Mouse (Mus musculus) adrenal gland, postnatal 14 days (tissue): ENCODE results near the gene Lrif1. TPM values are rescaled to one million over a fixed set of nuclear protein-coding genes. Genes with fewer than 3 reads are reported as not detected.
A peak's percentile ranks its signal among the peaks of the same experiment; 100 is the strongest.
"Not testable (repeated sequence)": the region's sequence is repeated elsewhere in the genome, so short reads cannot be mapped to it uniquely, and the experiment has no call there.

Experiments
- DNase-seq: peaks from one replicate; pipeline ENCODE4 v3.0.0; 2021; ENCODE audit warnings: mixed read lengths
- long read RNA-seq, 2 experiments: library from polyadenylated mRNA; stranded (forward); transcript quantifications; one replicate each; pipeline ENCODE4 v2.0.0; 2021
- total RNA-seq: library from RNA; stranded (reverse); gene quantifications from 2 replicates; pipeline ENCODE4 v1.2.3, GENCODE M21; 2021

Lrif1 gene
- total RNA-seq, result 19.4 and 20.0 TPM in 2 replicates
- long read RNA-seq, experiment 1, transcript Lrif1-203 (3 exons, 1,669 nt), result major isoform, 6 of 12 reads
- long read RNA-seq, experiment 1, partial matches to known transcripts, result 0 of 12 reads
- long read RNA-seq, experiment 1, other reads (novel, unspliced or antisense), result 6 of 12 reads
- long read RNA-seq, experiment 2, partial matches to known transcripts, result 4 of 8 reads
- long read RNA-seq, experiment 2, other reads (novel, unspliced or antisense), result 2 of 8 reads

DNA sequence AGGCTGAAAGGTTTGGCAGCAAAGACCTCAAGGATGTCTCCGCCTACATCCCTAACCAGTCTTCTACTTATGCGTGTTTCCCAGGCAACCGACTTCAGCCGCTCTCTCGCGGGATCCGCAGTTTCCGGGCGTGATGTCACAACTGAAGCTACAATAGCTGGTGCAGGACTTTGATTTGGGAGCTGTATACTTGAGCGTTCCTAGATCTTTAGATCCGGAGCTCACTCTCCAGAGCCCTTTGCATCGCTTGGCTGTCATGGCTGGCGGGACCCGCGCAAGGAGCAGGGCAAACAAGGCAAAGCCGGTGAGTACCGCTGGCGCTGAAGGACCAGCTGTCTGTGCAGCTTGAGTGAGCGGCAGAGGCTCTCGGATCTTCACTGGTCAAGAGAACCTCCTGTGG is at the start of gene Lrif1:
Gene Lrif1 (plus strand): TSS at position 158 of the 400 bp plus-strand sequence.
- peak; percentile 84 for DNase-seq

DNA sequence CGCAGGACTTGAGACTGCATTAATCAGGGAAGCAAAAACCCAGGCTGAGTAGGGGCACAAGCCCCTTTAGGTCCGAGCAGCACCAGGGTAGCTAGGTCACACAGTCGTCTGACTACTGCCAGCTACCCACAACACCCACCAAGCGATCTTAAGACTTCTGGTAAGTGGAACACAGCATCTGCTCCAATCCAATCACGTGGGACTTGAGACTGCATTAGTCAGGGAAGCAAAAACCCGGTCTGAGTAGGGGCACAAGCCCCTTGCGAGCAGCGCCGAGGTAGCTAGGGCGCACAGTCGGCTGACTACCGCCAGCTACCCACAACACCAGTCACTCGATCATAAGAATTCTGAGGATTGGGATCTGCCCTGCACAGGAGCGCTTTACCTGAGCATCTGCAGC is 12.0 kb upstream of the Lrif1 start:
- DNase-seq, result not testable (repeated sequence)

DNA sequence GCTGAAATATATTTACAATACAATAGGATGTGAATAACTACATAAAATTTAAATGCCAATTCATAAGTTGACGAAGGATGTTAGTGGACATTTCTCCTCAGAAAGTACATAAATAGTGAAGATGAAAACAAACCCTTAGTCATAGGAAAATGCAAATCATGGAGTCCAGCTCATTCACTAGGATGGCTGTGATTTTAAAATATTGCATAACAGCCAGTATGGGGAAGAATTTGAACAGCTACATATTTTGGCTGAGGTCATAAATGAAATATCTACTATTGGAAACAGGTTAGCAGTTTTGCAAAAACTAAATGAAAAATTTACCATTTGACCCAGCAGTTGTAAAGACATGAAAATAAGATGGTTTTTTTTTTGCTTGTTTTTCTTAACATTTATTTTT is 594 bp downstream of the Lrif1 start:
- DNase-seq, result no peak

DNA sequence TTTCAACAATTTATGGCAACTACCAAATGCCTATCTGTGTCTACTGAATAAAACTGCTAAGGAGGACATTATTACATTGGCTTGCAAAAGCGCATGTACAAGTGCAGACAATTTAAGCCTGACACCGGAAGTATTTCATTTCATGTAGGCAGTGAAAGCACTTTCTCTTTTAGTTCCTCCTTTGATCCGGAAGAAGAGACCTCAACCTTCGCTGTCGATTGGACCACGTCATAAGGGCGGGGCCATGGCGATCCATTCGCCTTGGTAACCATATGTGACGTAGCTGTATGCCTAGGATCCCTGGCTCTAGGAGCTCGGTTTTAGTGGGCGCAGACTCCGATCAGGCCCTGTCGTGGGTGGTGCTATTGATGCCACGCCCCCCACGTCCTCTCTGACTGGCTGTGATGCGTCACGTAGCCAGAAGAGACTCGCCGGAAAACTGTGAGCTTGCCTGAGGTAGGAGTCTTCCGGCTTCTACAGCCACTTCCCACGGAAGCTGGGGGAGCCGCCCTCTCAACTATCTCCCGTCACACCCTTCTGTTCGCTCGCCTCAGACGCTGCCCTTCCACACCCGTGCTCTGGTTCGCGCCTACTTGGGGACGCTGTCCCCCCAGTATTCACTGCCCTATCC is 36.7 kb downstream of the Lrif1 start:
- DNase-seq, result peak; percentile 97

DNA sequence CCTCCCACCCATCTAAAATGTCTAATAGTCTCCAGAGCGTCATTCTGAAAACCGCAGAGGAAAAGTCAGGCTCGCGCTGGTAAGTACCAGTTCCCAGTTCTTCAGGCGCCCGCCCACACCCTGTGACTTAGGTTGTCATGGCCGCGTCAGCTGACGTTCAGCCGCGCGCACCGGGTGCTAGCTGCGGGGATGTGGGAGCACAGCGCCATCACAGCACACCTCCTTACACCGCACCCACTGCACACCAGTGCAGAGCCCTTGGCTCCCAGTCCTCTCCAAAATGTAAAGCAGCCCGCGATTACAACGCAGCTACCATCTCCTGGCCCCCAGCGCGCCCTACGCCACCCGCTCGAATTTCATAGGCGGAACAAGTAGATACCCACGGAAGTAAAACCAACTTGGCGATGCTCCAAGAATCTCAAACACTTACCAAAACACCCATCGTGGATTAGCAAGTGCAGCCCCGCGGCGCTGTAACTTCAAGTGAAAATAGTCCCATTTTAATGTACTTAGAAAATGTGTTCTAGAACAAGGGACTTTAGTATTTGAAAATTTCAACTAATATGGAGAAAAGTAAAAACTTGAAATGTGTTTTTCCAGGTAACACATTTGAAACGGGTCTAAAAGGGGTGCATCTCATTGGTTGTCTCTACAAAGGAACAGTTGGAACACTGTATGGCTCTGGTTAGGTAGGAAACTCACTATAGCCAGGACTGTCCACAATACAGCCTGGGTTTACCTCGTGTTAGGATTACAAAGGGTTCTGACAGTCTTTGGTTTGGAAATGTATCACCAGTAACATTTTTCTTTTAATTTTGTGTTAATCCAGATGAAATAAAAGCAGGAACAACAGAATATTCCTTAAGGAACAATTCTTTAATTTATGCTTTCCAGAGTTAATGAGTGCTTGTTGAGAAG is 37.5 kb downstream of the Lrif1 start:
- DNase-seq, result peak; percentile 90

DNA sequence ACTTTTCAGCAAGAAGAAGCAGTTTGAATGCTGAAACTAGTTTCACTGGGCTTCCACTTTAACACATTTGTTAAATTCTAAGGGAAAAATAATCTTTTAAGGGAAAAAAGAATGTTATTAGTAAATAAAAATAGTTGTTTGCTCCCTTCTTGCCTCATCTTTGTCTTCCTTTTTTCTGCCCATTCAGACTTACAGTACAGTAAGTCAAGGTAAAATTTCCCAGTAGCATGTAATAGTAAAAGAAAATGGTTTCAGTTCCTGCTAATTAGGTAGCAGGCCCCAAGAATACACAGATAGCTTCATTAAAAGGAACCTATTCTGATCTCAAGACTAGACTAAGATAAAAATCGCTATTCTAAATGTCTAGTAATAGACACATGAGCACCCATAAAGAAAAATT is 71.1 kb downstream of the Lrif1 start:
- no peak for DNase-seq

DNA sequence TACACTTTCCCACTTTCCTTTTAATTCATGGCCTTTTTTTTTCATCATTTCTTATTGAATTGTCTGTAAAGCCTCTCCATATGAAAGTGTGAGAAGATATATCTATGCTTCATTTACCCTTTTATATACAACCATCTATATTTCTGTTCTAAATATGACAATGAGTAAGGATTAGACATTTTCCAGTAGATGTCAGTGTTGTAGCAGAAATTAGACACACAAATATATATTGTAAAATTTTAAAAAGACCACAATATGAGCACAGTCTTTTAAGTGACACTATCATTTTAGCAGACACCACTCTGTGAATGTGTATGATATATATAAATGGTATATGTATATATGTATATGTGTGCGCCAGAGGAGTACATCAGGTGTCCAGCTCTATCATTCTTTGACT is 87.0 kb downstream of the Lrif1 start:
- no peak for DNase-seq

DNA sequence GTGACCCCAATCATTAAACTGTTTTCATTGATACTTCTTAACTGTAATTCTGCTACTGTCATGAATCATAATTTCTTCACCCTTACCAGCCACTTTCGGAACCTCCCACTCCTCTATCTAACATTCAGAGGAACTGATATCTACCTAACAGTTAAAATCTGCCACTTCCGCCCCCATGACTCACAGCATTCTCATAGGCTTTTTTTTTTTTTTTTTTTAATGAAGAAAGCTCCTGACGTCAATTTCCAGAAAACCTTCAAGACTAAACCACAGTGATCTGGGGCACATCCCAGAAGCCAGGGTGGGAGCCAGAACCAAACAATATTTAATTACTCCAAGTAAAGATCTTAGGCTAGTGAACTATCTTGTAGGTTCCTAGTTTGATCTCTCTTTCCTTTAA is 100.3 kb downstream of the Lrif1 start:
- no peak for DNase-seq

Other genes with a start within 250 kb of the Lrif1 start
- 1.9 and 6.4 TPM in 2 replicates for gene Dennd2d, start 202.6 kb upstream of the Lrif1 start, total RNA-seq
- gene Dram2, start 137.2 kb upstream of the Lrif1 start, total RNA-seq, result 81.6 and 88.9 TPM in 2 replicates
- 37.8 and 41.3 TPM in 2 replicates for gene Cept1, start 137.2 kb upstream of the Lrif1 start, total RNA-seq
- gene Cd53, start 105.2 kb downstream of the Lrif1 start, total RNA-seq, result 5.7 and 26.2 TPM in 2 replicates
- not detected in 2 replicates for gene Olfr266, start 141.3 kb downstream of the Lrif1 start, total RNA-seq